Comparison of ENCODE assay signal across 11 mouse cellular contexts in genomic region chr4:118147547-118148316, GRCm38 (mm10). TPM values are rescaled to one million over a fixed set of nuclear protein-coding genes. Genes with fewer than 3 reads are reported as not detected.
DNase-seq lines count a peak whose midpoint lies in the region; ATAC-seq and TF ChIP-seq lines count a peak whose summit lies in the region.
"Had no signal": no experiment of that assay in that cellular context is flagged by ENCODE, and none has a peak within 500 bp of the region (broad histone marks: within the 10 kb centered on the region; RNA-seq: fewer than 3 reads in every experiment).

No protein-coding gene starts in this region.

- H3K27me3 ChIP-seq in hindbrain, embryonic 13.5 days, result no peaks in the 10 kb centered on the region
- H3K27me3 ChIP-seq in hindbrain, embryonic 12.5 days, result no peaks in the 10 kb centered on the region
- H3K27me3 ChIP-seq in lung, postnatal 0 days (replicated peaks; ENCODE audit: insufficient read depth, low read length), result no peaks in the 10 kb centered on the region
- H3K27me3 ChIP-seq: limb, embryonic 13.5 days had no signal

- 0 out of 2 replicates have a peak overlapping the region, but pooled peaks have one; percentile 25 for H3K27ac ChIP-seq in hindbrain, embryonic 13.5 days
- no peak overlapping the region for H3K27ac ChIP-seq in hindbrain, embryonic 12.5 days
- peak overlapping the region; percentile 95 for H3K27ac ChIP-seq in gastrocnemius, adult 2 months
- H3K27ac ChIP-seq in lung, postnatal 0 days (ENCODE audit: low read length), result no peak overlapping the region
- H3K27ac ChIP-seq: limb, embryonic 13.5 days had no signal

- 0 out of 2 replicates have a peak, but pooled peaks cover 3% of the 10 kb centered on the region for H3K4me1 ChIP-seq in hindbrain, embryonic 13.5 days (replicated peaks)
- H3K4me1 ChIP-seq in hindbrain, embryonic 12.5 days, result no peaks in the 10 kb centered on the region
- no peaks in the 10 kb centered on the region for H3K4me1 ChIP-seq in lung, postnatal 0 days (ENCODE audit: insufficient read depth, low read depth, low read length)
- H3K4me1 ChIP-seq: limb, embryonic 13.5 days had no signal

- H3K4me2 ChIP-seq in hindbrain, embryonic 13.5 days, result no peak overlapping the region
- no peak overlapping the region for H3K4me2 ChIP-seq in hindbrain, embryonic 12.5 days (replicated peaks)
- H3K4me2 ChIP-seq in lung, postnatal 0 days (replicated peaks; ENCODE audit: low read depth, low read length), result no peak overlapping the region
- H3K4me2 ChIP-seq: limb, embryonic 13.5 days had no signal

- H3K9me3 ChIP-seq in hindbrain, embryonic 13.5 days, result no peaks in the 10 kb centered on the region
- no peaks in the 10 kb centered on the region for H3K9me3 ChIP-seq in hindbrain, embryonic 12.5 days (replicated peaks)
- no peaks in the 10 kb centered on the region for H3K9me3 ChIP-seq in lung, postnatal 0 days (ENCODE audit: low read length)
- H3K9me3 ChIP-seq: limb, embryonic 13.5 days had no signal

- ATAC-seq in hindbrain, embryonic 13.5 days (ENCODE audit: low FRiP score), result no peak
- ATAC-seq in hindbrain, embryonic 12.5 days (ENCODE audit: low FRiP score), result no peak
- no peak for ATAC-seq in lung, postnatal 0 days

- H3K9ac ChIP-seq in hindbrain, embryonic 13.5 days, result no peak overlapping the region
- no peak overlapping the region for H3K9ac ChIP-seq in hindbrain, embryonic 12.5 days
- no peak overlapping the region for H3K9ac ChIP-seq in lung, postnatal 0 days (replicated peaks; ENCODE audit: low read depth)
- H3K9ac ChIP-seq: limb, embryonic 13.5 days had no signal

- H3K4me3 ChIP-seq in hindbrain, embryonic 13.5 days, result no peak overlapping the region
- H3K4me3 ChIP-seq in hindbrain, embryonic 12.5 days, result no peak overlapping the region
- H3K4me3 ChIP-seq in gastrocnemius, adult 2 months, result peak overlapping the region; percentile 46
- H3K4me3 ChIP-seq in lung, postnatal 0 days (ENCODE audit: low read depth, low read length), result no peak overlapping the region
- H3K4me3 ChIP-seq: limb, embryonic 13.5 days had no signal

- peak; percentile 95 for DNase-seq in brain, adult 2 months (ENCODE audit: low read depth, low spot score)
- DNase-seq in gastrocnemius, adult 2 months, result peak; percentile 92
- DNase-seq in layer of hippocampus, postnatal 14 days (ENCODE audit: low spot score in 2 of 2), result peak; percentile 34 to 70
- DNase-seq in lung, postnatal 0 days (ENCODE audit: low spot score), result no peak
- DNase-seq in thymus, postnatal 25 days, result no peak
- no peak for DNase-seq in spleen, postnatal 10 days (ENCODE audit: low spot score in 2 of 2)
- DNase-seq: kidney, adult 2 months; right cerebral cortex, postnatal 4 days had no signal

- WGBS in hindbrain, embryonic 13.5 days, result 93% methylated on average over 19 of the region's 19 CpGs
- WGBS in hindbrain, embryonic 12.5 days, result 93% methylated on average over 19 of the region's 19 CpGs
- 93% methylated on average over 19 of the region's 19 CpGs for WGBS in lung, postnatal 0 days

- peak; percentile 27; the same call in 1 of the 2 replicates for TF ChIP-seq CTCF in gastrocnemius, adult 2 months (IDR thresholded peaks at IDR 0.05)
- no peak for TF ChIP-seq CTCF in lung, postnatal 0 days (IDR thresholded peaks at IDR 0.05)

- intact Hi-C loops in gastrocnemius, adult 2 months (cut with DNase I), result no loop called here

- no peak for TF ChIP-seq EP300 in lung, postnatal 0 days (IDR thresholded peaks at IDR 0.05)

- peaks cover 100% of the 10 kb centered on the region for H3K36me3 ChIP-seq in hindbrain, embryonic 13.5 days
- peaks cover 97% of the 10 kb centered on the region for H3K36me3 ChIP-seq in hindbrain, embryonic 12.5 days
- peaks cover 57% of the 10 kb centered on the region for H3K36me3 ChIP-seq in lung, postnatal 0 days (ENCODE audit: insufficient read depth, low read length)

RNA-seq across cellular contexts. Expression of gene St3gal3, which starts 13.0 kb away (rescaled TPM):
- 10.5 and 10.8 TPM in 2 replicates for polyA plus RNA-seq in hindbrain, embryonic 13.5 days (2015; fragmentation: Nextera tagmentation; extraction: Ambion mirVana)
- 10.9 TPM in 2 replicates for polyA plus RNA-seq in hindbrain, embryonic 12.5 days (2016; fragmentation: Nextera tagmentation; extraction: Ambion mirVana)
- 10 to 100 TPM; 73.4 to 75.0 TPM for total RNA-seq in gastrocnemius, adult 2 months (2021)
- total RNA-seq in layer of hippocampus, postnatal 14 days (2021), result 10 to 100 TPM; 40.7 to 43.0 TPM
- 4.0 and 4.5 TPM in 2 replicates for polyA plus RNA-seq in lung, postnatal 0 days (2015; fragmentation: Nextera tagmentation; extraction: Ambion mirVana)

RNA-seq across cellular contexts. Expression of gene Kdm4a, which starts 32.1 kb away (rescaled TPM):
- polyA plus RNA-seq in hindbrain, embryonic 13.5 days (2015; fragmentation: Nextera tagmentation; extraction: Ambion mirVana), result 52.0 and 55.1 TPM in 2 replicates
- polyA plus RNA-seq in hindbrain, embryonic 12.5 days (2016; fragmentation: Nextera tagmentation; extraction: Ambion mirVana), result 60.7 and 67.2 TPM in 2 replicates
- total RNA-seq in gastrocnemius, adult 2 months (2021), result 10 to 100 TPM; 18.0 to 34.4 TPM
- total RNA-seq in layer of hippocampus, postnatal 14 days (2021), result 10 to 100 TPM; 52.6 to 55.7 TPM
- polyA plus RNA-seq in lung, postnatal 0 days (2015; fragmentation: Nextera tagmentation; extraction: Ambion mirVana), result 20.3 and 23.4 TPM in 2 replicates

Comparison
In these comparisons a context has a peak if more than half of its experiments do, and no peak if none do; other contexts are left out.
1. H3K27ac ChIP-seq: peak in hindbrain, embryonic 13.5 days (single experiment) and gastrocnemius, adult 2 months (single experiment); none in hindbrain, embryonic 12.5 days (single experiment) and lung, postnatal 0 days (single experiment).
2. DNase-seq: peak in brain, adult 2 months (single experiment), gastrocnemius, adult 2 months (single experiment) and layer of hippocampus, postnatal 14 days (2 of 2); none in lung, postnatal 0 days (single experiment), thymus, postnatal 25 days (single experiment) and spleen, postnatal 10 days (0 of 2).